Mouse (Mus musculus) stomach, embryonic 14.5 days (tissue): Measurements from ENCODE around the gene Smg9. TPM values are rescaled to one million over a fixed set of nuclear protein-coding genes. Genes with fewer than 3 reads are reported as not detected.

ENCODE experiments used
- ATAC-seq: fragments of 200-750 bp; cut with Nextera tagmentation; 2 replicates; pipeline ENCODE4 v1.8.0; 2017; ENCODE audit warnings: low read depth, moderate TSS enrichment; ENCODE audit not compliant: insufficient number of reproducible peaks, insufficient read depth, low FRiP score
- H3K27ac ChIP-seq: fragments of 300-500 bp; sonication (generic); 2 replicates; pipeline ENCODE4 v1.5.1; 2014; ENCODE audit warnings: mild to moderate bottlenecking, low read length, moderate library complexity, mixed read lengths
- H3K27me3 ChIP-seq: fragments of 300-500 bp; sonication (generic); 2 replicates; pipeline ENCODE4 v1.6.1; 2014; ENCODE audit warnings: low read length, control low read depth, mixed read lengths; ENCODE audit not compliant: control insufficient read depth, insufficient read depth
- H3K36me3 ChIP-seq: fragments of 300-500 bp; sonication (generic); 2 replicates; pipeline ENCODE4 v1.6.1; 2014; ENCODE audit warnings: mild to moderate bottlenecking, control low read depth, low read length, moderate library complexity, mixed read lengths; ENCODE audit not compliant: control insufficient read depth, insufficient read depth
- H3K4me1 ChIP-seq: fragments of 300-500 bp; sonication (generic); 2 replicates; pipeline ENCODE4 v1.6.1; 2014; ENCODE audit warnings: low read length, control low read depth, mixed read lengths; ENCODE audit not compliant: control insufficient read depth, insufficient read depth
- H3K4me2 ChIP-seq: fragments of 300-500 bp; sonication (generic); replicated peaks from 2 replicates; pipeline ENCODE4 v1.6.1; 2014; ENCODE audit warnings: low read depth, low read length, control low read depth
- H3K4me3 ChIP-seq: fragments of 300-500 bp; sonication (generic); 2 replicates; pipeline ENCODE4 v1.5.1; 2014; ENCODE audit warnings: low read depth, low read length, control low read depth
- H3K9ac ChIP-seq: fragments of 300-500 bp; sonication (generic); replicated peaks from 2 replicates; pipeline ENCODE4 v1.6.1; 2014; ENCODE audit warnings: low read depth, mild to moderate bottlenecking, control low read depth, low read length, moderate library complexity, mixed read lengths
- H3K9me3 ChIP-seq: fragments of 300-500 bp; sonication (generic); 2 replicates; pipeline ENCODE4 v1.6.1; 2016; ENCODE audit warnings: low read depth, low read length, control low read depth; ENCODE audit not compliant: control insufficient read depth
- WGBS: fragments of 180-500 bp; shearing (Covaris S2); extraction: QIAGEN DNeasy Blood & Tissue Kit; methylation state at CpG from one replicate; pipeline ENCODE4 v1.1.7; 2014; 5-methylcytosine and 5-hydroxymethylcytosine counted together
- polyA plus RNA-seq: library from polyadenylated mRNA; unstranded; fragments of >200 nt; fragmentation: Nextera tagmentation; extraction: Ambion mirVana; gene quantifications from 2 replicates; pipeline ENCODE4 v1.2.1, GENCODE M21; 2014

Gene Smg9
- polyA plus RNA-seq = 23.2 and 26.6 TPM in 2 replicates

GRCm38 (mm10) chr7:24399256-24400081 is at the start of gene Smg9:
Smg9 (plus strand) TSS chr7:24399619.
- Histone ChIP-seq H3K27me3 (no peaks in the 10 kb centered on the region), H3K9me3 (no peaks in the 10 kb centered on the region), H3K4me3 (peak within 1 kb of the TSS; percentile 55), H3K36me3 (peaks cover 2% of the 10 kb centered on the region; the same call in 1 of the 2 replicates), H3K4me1 (peaks cover 6% of the 10 kb centered on the region), H3K27ac (peak within 1 kb of the TSS; percentile 96), H3K4me2 (peak within 1 kb of the TSS; percentile 44), H3K9ac (peak within 1 kb of the TSS; percentile 34; the same call in 1 of the 2 replicates)
- 2% methylated on average over 66 of the region's 66 CpGs for WGBS
- ATAC-seq = peak; percentile 95

GRCm38 (mm10) chr7:24355646-24356045 is 43.8 kb upstream of the Smg9 start:
- no peak overlapping the region for H3K9ac ChIP-seq
- no peak overlapping the region for H3K4me2 ChIP-seq
- no peak overlapping the region for H3K27ac ChIP-seq
- H3K4me3 ChIP-seq = no peak overlapping the region
- H3K27me3 ChIP-seq = no peaks in the 10 kb centered on the region
- no peaks in the 10 kb centered on the region for H3K36me3 ChIP-seq
- H3K9me3 ChIP-seq = no peaks in the 10 kb centered on the region
- H3K4me1 ChIP-seq = no peaks in the 10 kb centered on the region
- no peak for ATAC-seq
- 85% methylated on average over 6 of the region's 6 CpGs for WGBS

GRCm38 (mm10) chr7:24356081-24356480 is 43.3 kb upstream of the Smg9 start:
- no peaks in the 10 kb centered on the region for H3K27me3 ChIP-seq
- no peak overlapping the region for H3K4me3 ChIP-seq
- H3K36me3 ChIP-seq = no peaks in the 10 kb centered on the region
- H3K9me3 ChIP-seq = no peaks in the 10 kb centered on the region
- no peak overlapping the region for H3K4me2 ChIP-seq
- WGBS = 74% methylated on average over 10 of the region's 10 CpGs
- H3K4me1 ChIP-seq = no peaks in the 10 kb centered on the region
- H3K9ac ChIP-seq = no peak overlapping the region
- ATAC-seq = no peak
- no peak overlapping the region for H3K27ac ChIP-seq

GRCm38 (mm10) chr7:24357899-24358298 is 41.5 kb upstream of the Smg9 start:
- H3K9me3 ChIP-seq = no peaks in the 10 kb centered on the region
- no peaks in the 10 kb centered on the region for H3K36me3 ChIP-seq
- no peak overlapping the region for H3K27ac ChIP-seq
- 45% methylated on average over 4 of the region's 4 CpGs for WGBS
- no peak for ATAC-seq
- H3K27me3 ChIP-seq = no peaks in the 10 kb centered on the region
- no peak overlapping the region for H3K4me2 ChIP-seq
- H3K9ac ChIP-seq = no peak overlapping the region
- no peaks in the 10 kb centered on the region for H3K4me1 ChIP-seq
- no peak overlapping the region for H3K4me3 ChIP-seq

DNA sequence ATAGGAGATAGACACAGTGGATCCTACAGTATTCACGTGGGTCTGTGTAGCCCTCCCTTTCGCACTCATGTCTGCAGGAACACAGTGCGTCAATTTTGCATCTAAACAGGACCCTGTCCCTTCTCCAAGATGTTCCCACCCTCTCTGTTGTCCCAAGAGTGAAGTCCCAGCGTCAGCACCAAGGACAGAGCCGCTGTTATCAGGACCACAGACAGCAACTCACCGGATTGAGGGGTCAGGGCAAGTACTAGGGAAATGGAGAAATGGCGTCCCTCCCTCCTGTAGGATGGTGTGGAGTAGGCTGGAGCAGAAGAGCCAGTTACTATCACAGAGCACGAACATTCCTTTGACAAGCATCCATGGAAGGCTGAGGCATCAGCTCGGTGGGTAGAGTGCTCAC is 40.1 kb upstream of the Smg9 start:
- no peak overlapping the region for H3K27ac ChIP-seq
- no peak for ATAC-seq
- no peak overlapping the region for H3K9ac ChIP-seq
- 22% methylated on average over 9 of the region's 9 CpGs for WGBS
- no peaks in the 10 kb centered on the region for H3K36me3 ChIP-seq
- no peak overlapping the region for H3K4me2 ChIP-seq
- H3K9me3 ChIP-seq = no peaks in the 10 kb centered on the region
- H3K4me1 ChIP-seq = no peaks in the 10 kb centered on the region
- no peak overlapping the region for H3K4me3 ChIP-seq
- H3K27me3 ChIP-seq = no peaks in the 10 kb centered on the region

DNA sequence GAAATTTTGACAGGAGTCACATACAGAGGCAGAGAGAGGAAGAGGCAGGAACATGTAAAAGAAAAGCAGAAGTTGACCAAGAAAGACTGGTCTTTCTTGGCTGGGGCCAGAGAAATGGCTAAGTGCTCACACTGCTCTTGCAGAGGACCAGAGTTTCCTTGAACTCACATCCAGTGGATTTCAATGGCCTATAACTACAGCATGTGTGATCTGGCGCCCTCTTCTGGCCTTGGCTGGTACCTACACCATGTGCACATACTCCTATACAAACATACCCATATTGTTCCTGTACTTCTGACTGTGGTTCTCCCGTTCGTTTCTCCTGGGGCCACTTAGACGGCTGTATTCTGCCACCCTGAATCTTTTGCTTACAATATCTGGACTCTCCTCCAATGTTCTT is 38.4 kb upstream of the Smg9 start:
- Histone ChIP-seq H3K27me3 (no peaks in the 10 kb centered on the region), H3K9ac (no peak overlapping the region), H3K27ac (no peak overlapping the region), H3K4me2 (no peak overlapping the region), H3K4me1 (no peaks in the 10 kb centered on the region), H3K9me3 (no peaks in the 10 kb centered on the region), H3K4me3 (no peak overlapping the region), H3K36me3 (no peaks in the 10 kb centered on the region)
- 65% methylated on average over 4 of the region's 4 CpGs for WGBS
- no peak for ATAC-seq

GRCm38 (mm10) chr7:24363228-24363627 is 36.2 kb upstream of the Smg9 start:
- Histone ChIP-seq H3K4me2 (no peak overlapping the region), H3K36me3 (no peaks in the 10 kb centered on the region), H3K9ac (no peak overlapping the region), H3K27ac (no peak overlapping the region), H3K27me3 (no peaks in the 10 kb centered on the region), H3K9me3 (no peaks in the 10 kb centered on the region), H3K4me1 (no peaks in the 10 kb centered on the region), H3K4me3 (no peak overlapping the region)
- WGBS = 19% methylated on average over 7 of the region's 7 CpGs
- no peak for ATAC-seq

DNA sequence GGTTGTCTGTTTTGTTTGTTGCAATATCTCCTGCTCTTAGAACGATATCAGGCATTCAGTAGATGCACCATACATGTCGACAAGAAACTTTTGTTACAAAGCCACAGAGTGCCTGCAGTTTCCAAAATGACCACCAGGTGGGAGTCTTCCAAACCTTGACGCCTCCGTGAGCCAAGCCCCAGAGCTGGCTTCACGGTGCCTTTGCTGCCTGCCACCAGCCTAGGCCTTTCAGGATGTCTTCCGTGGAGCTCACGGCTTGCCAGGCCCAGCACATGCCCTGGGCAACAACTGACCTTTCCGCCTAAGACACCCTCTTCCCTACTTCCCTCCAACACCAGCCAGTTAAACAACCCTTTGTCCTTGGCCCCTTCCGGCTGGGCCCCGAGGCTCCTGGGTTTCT is 34.6 kb upstream of the Smg9 start:
- WGBS = 24% methylated on average over 10 of the region's 10 CpGs
- no peaks in the 10 kb centered on the region for H3K9me3 ChIP-seq
- no peak overlapping the region for H3K9ac ChIP-seq
- H3K4me1 ChIP-seq = no peaks in the 10 kb centered on the region
- no peak overlapping the region for H3K4me3 ChIP-seq
- ATAC-seq = no peak; the same call in 1 of the 2 replicates
- no peak overlapping the region for H3K4me2 ChIP-seq
- H3K27ac ChIP-seq = no peak overlapping the region
- H3K27me3 ChIP-seq = no peaks in the 10 kb centered on the region
- H3K36me3 ChIP-seq = no peaks in the 10 kb centered on the region
